Mouse (Mus musculus) kidney, postnatal 0 days (tissue): ENCODE data around the gene Nme2. TPM values are rescaled to one million over a fixed set of nuclear protein-coding genes. Genes with fewer than 3 reads are reported as not detected.
A peak's percentile ranks its signal among the peaks of the same experiment; 100 is the strongest.

Source experiments
- ATAC-seq: fragments of 200-750 bp; cut with Nextera tagmentation; replicated peaks from 2 replicates; pipeline ENCODE4 v1.8.0; 2017; ENCODE audit warnings: low read depth, moderate number of reproducible peaks, moderate TSS enrichment, moderate library complexity; ENCODE audit not compliant: low FRiP score
- DNase-seq: peaks from one replicate; pipeline ENCODE4 v3.0.0-alpha.2; 2016; ENCODE audit warnings: low spot score
- H3K27ac ChIP-seq: fragments of 300-500 bp; sonication (generic); 2 replicates; pipeline ENCODE4 v1.5.1; 2014; ENCODE audit warnings: mild to moderate bottlenecking
- H3K27me3 ChIP-seq: fragments of 300-500 bp; sonication (generic); 2 replicates; pipeline ENCODE4 v1.6.1; 2014; ENCODE audit warnings: low read length, mixed read lengths; ENCODE audit not compliant: insufficient read depth
- H3K36me3 ChIP-seq: fragments of 300-500 bp; sonication (generic); 2 replicates; pipeline ENCODE4 v1.6.1; 2014; ENCODE audit warnings: low read length, mixed read lengths; ENCODE audit not compliant: insufficient read depth
- H3K4me1 ChIP-seq: fragments of 300-500 bp; sonication (generic); replicated peaks from 2 replicates; pipeline ENCODE4 v1.6.1; 2014; ENCODE audit warnings: antibody characterized with exemption, low read length, mixed read lengths; ENCODE audit not compliant: insufficient read depth
- H3K4me2 ChIP-seq: fragments of 300-500 bp; sonication (generic); 2 replicates; pipeline ENCODE4 v1.6.1; 2014; ENCODE audit warnings: mild to moderate bottlenecking, low read length, moderate library complexity, mixed read lengths
- H3K4me3 ChIP-seq: fragments of 300-500 bp; sonication (generic); replicated peaks from 2 replicates; pipeline ENCODE4 v1.5.1; 2014; ENCODE audit warnings: low read depth, low read length
- H3K9ac ChIP-seq: fragments of 300-500 bp; sonication (generic); 2 replicates; pipeline ENCODE4 v1.6.1; 2014; ENCODE audit warnings: low read depth, low read length
- H3K9me3 ChIP-seq: fragments of 300-500 bp; sonication (generic); replicated peaks from 2 replicates; pipeline ENCODE4 v1.6.1; 2016; ENCODE audit warnings: low read length, inconsistent platforms, mixed read lengths
- CTCF ChIP-seq: IDR thresholded peaks from 2 replicates; pipeline ENCODE4 v1.5.1; 2016; ENCODE audit warnings: antibody characterized with exemption, low read depth, mild to moderate bottlenecking, moderate library complexity
- WGBS: fragments of 180-500 bp; shearing (Covaris S2); extraction: QIAGEN DNeasy Blood & Tissue Kit; methylation state at CpG from one replicate; pipeline ENCODE4 v1.1.7; 2014; 5-methylcytosine and 5-hydroxymethylcytosine counted together
- polyA plus RNA-seq: library from polyadenylated mRNA; unstranded; fragments of >200 nt; fragmentation: Nextera tagmentation; extraction: Ambion mirVana; gene quantifications from 2 replicates; pipeline ENCODE4 v1.2.1, GENCODE M21; 2015

The Nme2 gene
- polyA plus RNA-seq, 1 experiment from 2014 or later, result 442 TPM

- under 1% methylated on average over 40 of the region's 40 CpGs for WGBS
- H3K4me1 ChIP-seq, result 0 out of 2 replicates have a peak, but pooled peaks cover 3% of the 10 kb centered on the region
- no peaks in the 10 kb centered on the region for H3K9me3 ChIP-seq
- peak within 1 kb of the TSS; percentile 70 for H3K27ac ChIP-seq
- ATAC-seq (peak; percentile 95), DNase-seq (peak; percentile 99)
- peak within 1 kb of the TSS; percentile 75 for H3K4me2 ChIP-seq
- H3K36me3 ChIP-seq, result peaks cover 15% of the 10 kb centered on the region; the same call in 1 of the 2 replicates
- peak within 1 kb of the TSS; percentile 56 for H3K9ac ChIP-seq
- TF ChIP-seq CTCF, result peak; percentile 96
- no peaks in the 10 kb centered on the region for H3K27me3 ChIP-seq
- peak within 1 kb of the TSS; percentile 56 for H3K4me3 ChIP-seq
These were observed 12.2 kb upstream of the Nme2 start, which contains the start of the genes Gm20390 and Nme1 for GRCm38 (mm10) chr11:93968005-93968847. Gene Gm20390, minus strand, starts transcription at chr11:93968293. Gene Nme1, minus strand, starts transcription at chr11:93968521.

GRCm38 (mm10) chr11:93967381-93967780, 11.3 kb upstream of the Nme2 start:
- ATAC-seq (no peak), DNase-seq (no peak)
- TF ChIP-seq CTCF, result no peak

GRCm38 (mm10) chr11:93965391-93965790, 9.3 kb upstream of the Nme2 start:
- 92% methylated on average over 6 of the region's 6 CpGs for WGBS
- H3K27me3 ChIP-seq, result no peaks in the 10 kb centered on the region
- ATAC-seq, result no peak
- H3K4me2 ChIP-seq, result no peak overlapping the region
- no peak overlapping the region for H3K4me3 ChIP-seq
- DNase-seq, result no peak
- no peaks in the 10 kb centered on the region for H3K9me3 ChIP-seq
- H3K4me1 ChIP-seq, result 0 out of 2 replicates have a peak, but pooled peaks cover 3% of the 10 kb centered on the region
- peaks cover 26% of the 10 kb centered on the region; the same call in 1 of the 2 replicates for H3K36me3 ChIP-seq
- no peak for TF ChIP-seq CTCF
- H3K9ac ChIP-seq, result no peak overlapping the region
- no peak overlapping the region for H3K27ac ChIP-seq

More at GRCm38 (mm10) chr11:93967381-93967780, 11.3 kb upstream of the Nme2 start:
- no peaks in the 10 kb centered on the region for H3K27me3 ChIP-seq
- peak overlapping the region; percentile 56 for H3K9ac ChIP-seq
- H3K4me3 ChIP-seq, result peak overlapping the region; percentile 56
- 0 out of 2 replicates have a peak, but pooled peaks cover 3% of the 10 kb centered on the region for H3K4me1 ChIP-seq
- peaks cover 19% of the 10 kb centered on the region; the same call in 1 of the 2 replicates for H3K36me3 ChIP-seq
- peak overlapping the region; percentile 70 for H3K27ac ChIP-seq
- peak overlapping the region; percentile 75 for H3K4me2 ChIP-seq
- no peaks in the 10 kb centered on the region for H3K9me3 ChIP-seq
- WGBS, result 3% methylated on average over 11 of the region's 11 CpGs

GRCm38 (mm10) chr11:93963013-93963412, 7.0 kb upstream of the Nme2 start:
- no peak overlapping the region for H3K9ac ChIP-seq
- no peaks in the 10 kb centered on the region for H3K27me3 ChIP-seq
- ATAC-seq, result no peak
- no peak for TF ChIP-seq CTCF
- H3K27ac ChIP-seq, result no peak overlapping the region
- peaks cover 38% of the 10 kb centered on the region for H3K36me3 ChIP-seq
- 0 out of 2 replicates have a peak, but pooled peaks cover 3% of the 10 kb centered on the region for H3K4me1 ChIP-seq
- no peak overlapping the region for H3K4me3 ChIP-seq
- no peak overlapping the region for H3K4me2 ChIP-seq
- H3K9me3 ChIP-seq, result no peaks in the 10 kb centered on the region
- 80% methylated on average over 4 of the region's 4 CpGs for WGBS
- no peak for DNase-seq

DNA sequence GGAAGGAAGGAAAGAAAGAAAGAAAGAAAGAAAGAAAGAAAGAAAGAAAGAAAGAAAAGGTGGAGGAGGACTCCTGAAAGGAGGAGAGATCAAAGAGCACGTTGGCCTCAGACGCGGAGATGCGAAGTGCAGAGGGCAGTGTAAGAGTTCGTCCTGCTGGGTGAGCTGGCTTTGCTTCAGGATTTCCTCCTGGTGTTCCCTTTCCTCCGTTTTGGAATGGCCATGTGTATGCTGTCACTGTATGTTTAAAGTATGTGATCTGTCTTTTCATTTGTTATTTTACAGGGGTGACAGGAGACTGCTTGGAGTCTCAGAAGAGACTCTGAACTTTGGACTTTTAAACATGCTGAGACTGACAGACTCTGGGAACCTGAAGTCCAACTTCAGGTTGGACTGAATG, 5.4 kb upstream of the Nme2 start:
- no peak for DNase-seq
- no peak overlapping the region for H3K27ac ChIP-seq
- no peak for ATAC-seq
- no peak overlapping the region for H3K4me3 ChIP-seq
- H3K9ac ChIP-seq, result no peak overlapping the region
- H3K4me2 ChIP-seq, result no peak overlapping the region
- H3K36me3 ChIP-seq, result peaks cover 38% of the 10 kb centered on the region
- no peaks in the 10 kb centered on the region for H3K4me1 ChIP-seq
- no peaks in the 10 kb centered on the region for H3K27me3 ChIP-seq
- no peaks in the 10 kb centered on the region for H3K9me3 ChIP-seq
- no peak for TF ChIP-seq CTCF
- 81% methylated on average over 6 of the region's 6 CpGs for WGBS

- no peak for DNase-seq
- Histone ChIP-seq H3K4me1 (0 out of 2 replicates have a peak, but pooled peaks cover 7% of the 10 kb centered on the region), H3K4me2 (no peak overlapping the region), H3K27me3 (no peaks in the 10 kb centered on the region), H3K27ac (no peak overlapping the region), H3K9me3 (no peaks in the 10 kb centered on the region), H3K36me3 (peaks cover 22% of the 10 kb centered on the region), H3K9ac (no peak overlapping the region), H3K4me3 (no peak overlapping the region)
- ATAC-seq, result no peak
- 65% methylated on average over 4 of the region's 4 CpGs for WGBS
- no peak for TF ChIP-seq CTCF
These were observed 1.7 kb upstream of the Nme2 start for GRCm38 (mm10) chr11:93957746-93958145.
